Mouse (Mus musculus) testis, adult 2 months (tissue): ENCODE data around the gene Naga.

Experiments
- CTCF ChIP-seq: fragments of 200-500 bp; IDR thresholded peaks from 2 replicates; pipeline ENCODE4 v1.5.1; 2012; ENCODE audit warnings: low read depth, mild to moderate bottlenecking, inconsistent platforms, low read length, moderate library complexity; ENCODE audit not compliant: control insufficient read depth, insufficient read depth, insufficient replicate concordance
- POLR2A ChIP-seq: fragments of 200-500 bp; IDR thresholded peaks from 2 replicates; pipeline ENCODE4 v1.6.1; 2012; ENCODE audit warnings: low read depth, mild to moderate bottlenecking, inconsistent platforms, low read length, moderate library complexity; ENCODE audit not compliant: control insufficient read depth

DNA sequence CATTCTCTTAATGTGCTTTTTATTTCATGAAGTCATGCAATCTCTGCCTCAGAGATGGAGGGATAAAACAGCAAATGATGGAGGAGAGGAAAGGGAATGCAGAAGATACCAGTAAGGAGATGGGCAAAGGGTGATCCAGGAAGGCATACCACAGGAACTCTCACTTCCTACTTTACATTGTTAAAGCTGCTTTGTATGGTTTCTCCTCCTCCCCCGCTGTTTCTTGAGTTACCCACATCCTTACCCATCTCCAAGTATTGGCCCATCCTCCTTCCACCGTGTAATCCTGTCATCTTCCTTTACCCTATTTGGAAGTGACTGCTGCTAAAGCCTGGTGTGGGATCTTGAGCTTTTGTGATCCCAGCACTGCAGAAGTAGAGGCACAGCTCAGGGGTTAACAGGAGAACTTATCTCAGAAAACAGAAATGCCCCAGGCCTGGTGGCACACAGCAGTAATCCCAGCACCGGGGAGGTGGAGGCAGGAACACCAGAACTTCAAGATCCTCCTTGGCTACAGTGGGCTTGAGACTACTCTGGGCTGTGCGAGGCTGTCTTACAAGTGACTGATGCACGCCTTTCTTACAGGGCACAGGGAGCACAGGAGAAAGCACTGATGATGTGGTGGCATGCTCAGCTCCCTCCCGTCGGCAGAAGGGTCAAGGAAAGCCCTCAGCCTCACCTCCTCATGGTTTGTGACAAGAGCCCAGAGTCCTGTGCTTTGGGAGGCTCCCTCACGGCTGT, 9.7 kb upstream of the Naga start:
- TF ChIP-seq CTCF (no peak), POLR2A (no peak)
